Mouse (Mus musculus) heart, adult 11 months (tissue): ENCODE measurements around the gene Ccdc51.

ENCODE experiments used
- DNase-seq: peaks from one replicate; pipeline ENCODE4 v3.0.0; 2022

Ccdc51 gene

DNA sequence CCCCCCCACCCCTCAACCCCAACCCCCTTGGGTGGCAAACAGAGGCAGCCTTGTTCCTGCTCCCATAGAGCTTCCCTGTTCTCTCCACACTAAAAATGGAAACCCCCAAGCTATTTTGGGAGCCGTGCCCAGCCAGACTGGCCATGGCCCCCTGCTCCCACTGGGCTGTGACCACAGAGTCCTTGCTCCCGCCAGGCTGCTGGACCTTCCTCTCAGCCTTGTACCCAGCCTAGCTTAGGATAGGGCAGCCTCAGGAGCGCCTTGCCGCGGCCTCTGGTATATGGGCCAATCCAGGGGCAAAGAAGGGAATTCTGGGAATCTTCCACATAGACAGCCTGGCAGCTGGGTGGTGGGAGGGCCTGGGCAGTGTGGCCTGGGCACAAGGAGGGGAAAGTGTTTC is 15.5 kb downstream of the Ccdc51 start:
- peak; percentile 97 for DNase-seq

DNA sequence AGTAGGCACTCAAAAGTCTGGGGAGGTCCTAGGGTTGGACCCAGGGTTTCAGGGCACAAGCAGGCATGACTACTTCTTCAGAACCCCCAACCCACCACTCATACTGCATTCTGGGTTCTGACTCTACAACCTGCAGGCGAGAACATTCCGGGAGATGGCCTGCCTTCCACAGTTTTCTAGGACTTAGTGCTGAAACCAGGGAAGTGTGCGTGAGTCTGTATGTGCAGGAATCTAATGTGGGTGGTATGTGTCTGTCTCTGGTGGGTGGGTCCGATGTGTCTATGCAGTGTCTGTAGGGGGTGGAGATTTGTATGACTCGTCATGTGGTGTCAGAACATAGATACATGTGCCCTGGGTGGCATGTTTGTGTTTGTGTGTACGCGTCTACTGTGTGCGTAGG is 16.1 kb downstream of the Ccdc51 start:
- peak; percentile 88 for DNase-seq

DNA sequence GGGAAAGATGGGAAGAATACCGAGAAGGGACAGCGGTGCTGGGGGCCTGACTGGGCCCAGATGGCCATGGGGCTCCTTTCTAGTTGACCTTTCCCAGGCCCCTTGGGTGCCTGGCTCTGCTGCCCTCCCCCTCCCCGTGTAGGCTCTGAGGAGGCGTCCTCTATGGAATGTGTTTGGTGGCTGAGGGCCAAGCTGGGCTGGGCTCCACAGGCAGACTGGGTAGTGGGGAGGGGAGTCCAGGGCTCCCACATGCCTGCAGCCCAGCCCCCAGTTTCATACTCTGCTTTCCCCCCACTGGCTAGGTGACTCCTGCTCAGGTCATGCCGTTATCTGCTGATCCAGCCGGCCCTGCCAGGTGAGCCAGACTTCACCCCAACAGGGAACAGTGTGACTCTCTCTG is 16.7 kb downstream of the Ccdc51 start:
- DNase-seq = peak; percentile 98

DNA sequence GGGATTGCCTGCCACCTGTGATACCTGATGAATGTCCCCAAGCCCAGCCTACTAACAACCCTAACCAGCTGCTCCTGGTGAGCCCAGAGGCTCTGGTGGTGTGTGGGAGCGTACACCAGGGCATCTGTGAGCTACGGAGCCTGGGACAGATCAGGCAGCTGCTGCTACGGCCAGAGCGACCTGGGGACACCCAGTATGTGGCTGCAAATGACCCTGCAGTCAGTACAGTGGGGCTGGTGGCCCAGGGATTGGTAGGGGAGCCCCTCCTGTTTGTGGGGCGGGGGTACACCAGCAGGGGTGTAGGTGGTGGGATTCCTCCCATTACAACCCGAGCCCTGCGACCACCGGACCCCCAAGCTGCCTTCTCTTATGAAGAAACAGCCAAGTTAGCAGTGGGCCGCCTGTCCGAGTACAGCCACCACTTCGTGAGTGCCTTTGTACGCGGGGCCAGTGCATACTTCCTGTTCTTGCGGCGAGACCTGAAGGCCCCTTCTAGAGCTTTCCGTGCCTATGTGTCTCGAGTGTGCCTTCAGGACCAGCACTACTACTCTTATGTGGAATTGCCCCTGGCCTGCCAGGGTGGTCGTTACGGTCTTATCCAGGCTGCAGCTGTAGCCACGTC is 18.1 kb downstream of the Ccdc51 start:
- DNase-seq = peak; percentile 91

DNA sequence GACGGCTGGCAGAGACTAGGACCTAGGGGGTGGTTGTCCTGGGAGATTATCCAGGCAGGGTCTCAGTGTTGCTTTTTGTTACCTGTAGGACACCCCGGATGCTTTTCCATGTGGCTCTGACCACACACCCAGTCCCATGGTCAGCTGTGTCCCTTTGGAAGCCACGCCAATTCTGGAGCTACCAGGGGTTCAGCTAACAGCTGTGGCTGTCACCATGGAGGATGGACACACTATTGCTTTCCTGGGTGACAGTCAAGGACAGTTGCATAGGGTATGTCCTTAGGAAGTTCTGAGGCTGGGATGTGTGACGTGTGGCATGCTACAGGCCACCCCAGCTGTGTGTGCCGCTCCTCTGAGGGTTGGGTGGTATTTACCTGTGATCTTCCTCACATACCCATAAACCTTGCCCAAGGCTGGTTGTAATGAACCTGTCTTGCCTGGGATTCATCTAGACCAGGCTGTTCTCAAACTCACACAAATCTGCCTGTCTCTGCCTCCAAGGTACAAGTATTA is 19.7 kb downstream of the Ccdc51 start:
- DNase-seq = no peak

DNA sequence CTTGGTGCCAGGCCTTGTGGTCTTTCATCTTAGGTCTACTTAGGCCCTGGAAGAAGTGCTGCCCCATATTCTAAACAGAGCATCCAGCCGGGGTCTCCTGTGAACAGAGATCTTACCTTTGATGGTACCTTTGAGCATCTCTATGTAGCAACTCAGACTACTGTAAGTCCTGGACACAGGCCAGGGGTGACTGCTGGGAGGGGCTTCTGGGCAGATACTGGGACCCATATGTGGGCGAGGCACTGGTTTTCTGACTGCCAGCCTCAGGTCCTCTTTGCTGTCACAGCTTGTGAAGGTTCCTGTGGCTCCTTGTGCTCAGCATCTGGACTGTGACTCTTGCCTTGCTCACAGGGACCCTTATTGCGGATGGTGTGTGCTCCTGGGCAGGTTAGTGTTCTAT is 20.2 kb downstream of the Ccdc51 start:
- DNase-seq = no peak

DNA sequence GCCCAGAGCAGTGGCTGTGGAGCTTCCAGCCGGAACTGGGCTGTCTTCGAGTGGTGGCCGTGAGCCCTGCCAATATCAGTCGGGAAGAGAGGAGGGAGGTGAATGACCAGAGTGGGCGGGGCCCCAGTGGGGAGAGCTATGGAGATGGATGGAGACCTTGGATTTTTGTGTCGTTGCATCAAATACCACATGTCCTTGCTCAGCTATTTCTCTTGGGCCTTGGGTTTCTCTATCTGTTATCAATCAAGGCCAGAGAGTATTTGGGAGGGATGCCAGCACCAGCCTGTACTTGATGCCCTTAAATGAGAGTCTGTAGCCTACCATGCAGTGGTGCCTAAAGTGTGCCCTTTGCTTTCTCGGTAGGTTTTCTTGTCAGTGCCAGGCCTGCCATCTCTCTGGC is 21.0 kb downstream of the Ccdc51 start:
- DNase-seq = peak; percentile 94

DNA sequence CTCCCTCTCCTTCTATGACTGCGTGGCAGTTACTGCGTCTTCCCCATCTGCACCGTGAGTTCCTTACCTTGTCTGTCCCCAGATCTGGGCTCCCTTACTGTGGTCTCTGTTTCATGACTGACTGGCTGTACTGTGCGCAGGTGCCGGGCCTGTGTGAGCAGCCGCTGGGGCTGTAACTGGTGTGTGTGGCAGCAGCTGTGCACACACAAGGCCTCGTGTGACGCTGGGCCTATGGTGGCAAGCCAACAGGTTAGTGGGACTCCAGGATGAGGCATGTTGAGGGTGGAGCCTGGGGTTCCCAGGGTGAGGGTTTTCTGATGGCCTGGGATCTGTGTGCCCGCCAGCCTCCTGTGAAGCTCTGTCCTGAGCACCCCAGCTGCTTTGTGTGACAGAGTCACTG is 21.8 kb downstream of the Ccdc51 start:
- peak; percentile 77 for DNase-seq

DNA sequence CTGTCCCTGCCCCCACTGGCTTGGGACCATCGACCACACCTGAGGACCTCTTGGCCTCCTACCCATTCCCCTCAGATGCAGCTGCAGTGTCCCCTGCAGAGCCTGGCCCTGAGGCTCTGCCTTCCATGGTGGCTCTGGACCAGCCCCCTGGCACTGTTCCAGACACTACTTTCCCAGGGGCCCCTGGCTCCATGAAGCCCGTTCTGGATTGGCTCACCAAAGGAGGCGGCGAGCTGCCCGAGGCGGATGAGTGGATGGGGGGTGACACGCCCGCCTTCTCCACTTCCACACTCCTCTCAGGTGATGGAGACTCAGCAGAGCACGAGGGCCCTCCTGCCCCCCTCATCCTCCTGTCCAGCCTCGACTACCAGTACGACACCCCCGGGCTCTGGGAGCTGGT is 22.7 kb downstream of the Ccdc51 start:
- DNase-seq = peak; percentile 94

DNA sequence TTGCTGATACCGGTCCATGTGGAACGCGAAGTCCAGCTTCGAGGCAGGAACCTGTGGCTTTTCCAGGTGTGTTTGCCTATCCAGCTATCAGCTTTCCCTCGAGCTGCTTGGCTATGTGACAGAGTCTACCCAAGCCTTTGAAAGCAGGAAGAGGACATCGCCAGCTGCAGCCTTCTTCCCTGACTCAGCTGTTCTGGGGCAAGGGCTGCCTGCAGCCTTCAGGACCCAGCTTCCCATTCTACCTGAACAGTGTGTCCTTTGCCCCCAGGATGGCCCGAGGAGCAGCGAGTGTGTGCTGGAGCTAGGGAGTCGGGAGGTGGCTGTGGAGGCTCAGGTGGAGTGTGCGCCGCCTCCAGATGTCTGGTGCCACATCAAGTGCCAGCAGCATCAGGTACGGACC is 23.4 kb downstream of the Ccdc51 start:
- peak; percentile 76 for DNase-seq

DNA sequence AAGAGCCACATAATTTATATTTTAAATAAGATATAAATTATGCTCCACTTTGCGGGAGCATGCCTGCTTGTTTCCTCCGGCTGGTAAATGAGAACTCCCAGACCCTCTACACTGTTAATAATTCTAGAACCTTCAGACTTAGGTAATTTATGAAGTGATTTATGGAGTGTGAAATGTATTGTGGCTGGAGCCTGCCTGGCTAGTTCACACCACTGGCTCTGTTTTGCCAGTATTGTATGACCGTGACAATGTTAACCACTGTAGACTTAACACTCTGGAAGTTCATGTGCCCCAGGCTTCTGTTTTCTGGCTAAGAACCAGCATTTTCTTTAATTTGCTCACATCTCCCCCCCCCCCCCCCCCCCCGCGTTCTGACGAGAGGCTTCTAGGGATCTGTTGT is 25.0 kb downstream of the Ccdc51 start:
- no peak for DNase-seq

DNA sequence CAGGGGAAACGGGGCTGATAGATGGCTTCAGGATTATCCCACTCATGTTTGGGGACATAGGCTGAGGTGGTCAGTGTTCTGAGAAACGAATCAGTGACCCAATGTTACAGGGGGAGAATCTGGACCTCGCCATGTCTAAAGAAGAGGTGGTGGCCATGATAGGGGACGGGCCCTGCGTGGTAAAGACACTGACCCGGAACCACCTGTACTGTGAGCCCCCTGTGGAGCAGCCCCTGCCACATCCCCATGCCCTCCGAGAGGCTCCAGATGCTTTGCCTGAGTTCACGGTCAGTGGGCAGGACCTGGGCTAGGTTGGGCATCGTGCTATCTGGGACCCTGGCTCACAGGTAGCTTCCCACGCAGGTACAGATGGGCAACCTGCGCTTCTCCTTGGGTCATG is 27.9 kb downstream of the Ccdc51 start:
- DNase-seq = peak; percentile 82

DNA sequence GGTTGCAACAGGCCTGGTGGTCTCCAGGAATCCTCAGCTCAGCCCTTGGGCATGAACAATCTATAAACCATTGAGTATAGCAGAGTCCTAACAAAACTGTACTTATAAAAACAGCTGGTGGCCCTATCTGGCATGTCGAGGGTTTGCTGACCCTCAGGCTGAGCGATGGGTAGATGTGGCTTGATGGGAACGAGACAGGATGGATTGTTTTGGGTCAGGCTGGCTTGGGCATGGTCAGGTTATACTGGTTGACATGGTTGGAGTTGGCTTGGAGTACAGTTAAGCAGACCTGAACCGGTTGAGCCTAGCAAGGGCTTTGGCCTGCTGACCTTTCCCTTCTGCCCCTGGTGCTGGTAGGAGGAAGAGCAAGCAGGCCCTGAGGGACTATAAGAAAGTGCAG is 28.8 kb downstream of the Ccdc51 start:
- DNase-seq = peak; percentile 83

DNA sequence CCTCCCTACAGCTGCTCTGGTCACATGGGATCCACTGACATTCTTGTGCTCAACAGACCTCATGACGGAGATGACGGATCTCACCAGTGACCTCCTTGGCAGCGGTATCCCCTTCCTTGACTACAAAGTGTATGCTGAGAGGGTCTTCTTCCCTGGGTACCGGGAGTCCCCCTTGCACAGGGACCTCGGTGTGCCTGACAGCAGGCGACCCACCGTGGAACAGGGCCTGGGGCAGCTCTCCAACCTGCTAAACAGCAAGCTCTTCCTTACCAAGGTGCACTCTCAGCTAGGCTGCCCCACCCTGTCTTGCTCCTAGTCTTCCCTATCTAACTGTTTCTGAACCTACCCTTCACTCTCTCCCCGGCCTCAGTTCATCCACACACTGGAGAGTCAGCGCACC is 29.3 kb downstream of the Ccdc51 start:
- DNase-seq = peak; percentile 87

DNA sequence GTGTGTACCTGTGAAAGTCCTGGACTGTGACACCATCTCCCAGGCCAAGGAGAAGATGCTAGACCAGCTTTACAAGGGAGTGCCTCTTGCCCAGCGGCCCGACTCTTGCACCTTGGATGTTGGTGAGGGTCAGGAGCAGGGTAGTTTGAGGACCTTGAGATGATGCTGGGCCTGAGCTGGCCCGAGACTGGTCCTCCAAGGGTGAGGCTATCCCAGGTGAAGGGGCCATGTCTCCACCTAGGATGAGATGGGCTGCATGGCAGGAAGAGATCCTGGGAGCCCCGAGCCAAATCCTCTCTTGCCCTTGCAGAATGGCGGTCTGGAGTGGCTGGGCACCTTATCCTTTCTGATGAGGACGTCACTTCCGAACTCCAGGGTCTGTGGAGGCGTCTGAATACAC is 31.0 kb downstream of the Ccdc51 start:
- peak; percentile 86 for DNase-seq

DNA sequence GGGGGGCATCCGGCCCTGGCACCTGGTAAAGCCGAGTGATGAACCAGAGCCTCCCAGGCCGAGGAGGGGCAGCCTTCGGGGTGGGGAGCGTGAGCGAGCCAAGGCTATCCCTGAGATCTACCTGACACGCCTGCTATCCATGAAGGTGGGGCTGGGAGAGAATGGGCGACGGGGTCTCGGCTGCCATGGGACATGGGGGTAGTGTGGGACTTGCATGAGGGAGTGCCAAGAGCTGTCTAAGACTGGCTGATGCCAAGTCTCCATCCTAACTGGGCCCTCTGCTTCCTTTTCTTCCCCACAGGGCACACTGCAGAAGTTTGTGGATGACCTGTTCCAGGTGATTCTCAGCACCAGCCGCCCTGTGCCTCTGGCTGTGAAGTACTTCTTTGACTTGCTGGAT is 32.0 kb downstream of the Ccdc51 start:
- peak; percentile 84 for DNase-seq

DNA sequence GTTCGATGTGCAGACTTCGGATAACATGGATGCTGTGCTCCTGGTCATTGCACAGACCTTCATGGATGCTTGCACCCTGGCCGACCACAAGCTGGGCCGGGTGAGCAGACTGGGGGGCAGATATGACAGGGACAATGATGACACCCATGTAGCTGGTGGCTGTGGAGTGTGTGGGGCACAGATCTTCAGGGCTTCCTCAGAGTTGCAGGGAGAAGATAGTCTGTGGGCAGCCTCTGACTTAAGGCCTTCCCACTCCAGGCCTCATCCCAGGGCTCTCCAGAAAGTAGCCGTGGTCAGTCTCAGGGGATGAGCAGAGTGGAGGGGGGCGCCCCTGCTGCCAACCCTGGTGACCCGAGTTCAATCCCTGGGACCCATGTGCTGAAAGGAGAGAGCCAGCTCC is 32.6 kb downstream of the Ccdc51 start:
- peak; percentile 70 for DNase-seq

DNA sequence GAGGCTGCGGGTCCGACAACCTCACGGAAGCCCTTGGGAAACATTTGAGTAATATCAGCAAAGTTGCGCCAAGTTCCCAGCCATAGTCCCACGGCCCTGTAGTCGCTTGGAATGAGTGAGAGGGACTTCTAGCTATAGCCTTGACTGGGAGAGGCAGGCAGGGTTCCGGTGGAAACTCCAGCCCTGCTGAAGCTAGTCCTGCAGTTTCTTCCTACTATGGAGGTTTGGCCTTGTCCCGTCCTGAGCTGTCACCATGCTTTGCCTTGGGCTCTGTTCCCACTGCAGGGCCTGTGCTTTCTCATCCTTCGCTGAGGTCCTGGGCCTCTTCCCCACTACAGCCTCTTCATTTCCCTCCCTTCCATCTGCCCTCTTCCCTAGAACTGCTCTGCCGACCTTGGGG is 33.9 kb downstream of the Ccdc51 start:
- peak; percentile 80 for DNase-seq

DNA sequence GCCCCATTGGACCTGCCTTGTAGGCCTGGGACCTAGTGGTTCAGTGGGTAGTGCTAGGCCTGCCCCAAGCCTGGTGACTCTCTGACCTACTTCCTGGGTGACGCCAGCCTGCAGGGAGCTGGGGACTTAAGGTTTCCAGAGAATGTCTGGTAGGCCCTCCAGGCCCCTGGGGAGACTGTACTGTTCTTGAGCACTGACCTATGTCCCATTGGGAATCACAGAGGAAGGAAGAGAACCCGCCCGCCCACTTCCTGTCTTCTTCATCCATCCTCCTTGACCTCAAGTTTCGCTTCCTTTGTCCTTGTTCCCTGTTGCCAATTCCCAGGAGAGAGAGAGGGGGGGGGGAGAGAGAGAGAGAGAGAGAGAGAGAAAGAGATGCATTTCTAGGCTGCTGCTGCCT is 35.8 kb downstream of the Ccdc51 start:
- peak; percentile 98 for DNase-seq

DNA sequence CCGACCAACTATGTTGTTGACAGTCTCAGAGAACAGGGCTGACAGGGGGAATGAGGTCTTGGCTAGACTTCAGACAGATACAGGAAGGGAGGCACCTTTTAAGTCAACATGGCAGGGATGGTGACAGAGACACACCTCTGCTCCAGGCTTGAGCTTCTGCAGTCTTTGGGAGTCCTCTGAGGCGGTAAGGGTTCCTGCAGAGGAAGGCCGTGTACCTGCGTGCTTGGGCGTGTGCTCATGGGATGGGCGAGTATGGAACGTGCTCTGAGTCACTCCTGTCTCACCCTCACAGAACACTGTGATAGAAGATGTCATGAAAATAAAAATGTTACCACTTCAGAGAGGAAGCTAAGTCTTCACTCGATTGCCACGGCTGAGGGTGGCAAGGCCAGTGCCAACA is 37.3 kb downstream of the Ccdc51 start:
- no peak for DNase-seq

DNA sequence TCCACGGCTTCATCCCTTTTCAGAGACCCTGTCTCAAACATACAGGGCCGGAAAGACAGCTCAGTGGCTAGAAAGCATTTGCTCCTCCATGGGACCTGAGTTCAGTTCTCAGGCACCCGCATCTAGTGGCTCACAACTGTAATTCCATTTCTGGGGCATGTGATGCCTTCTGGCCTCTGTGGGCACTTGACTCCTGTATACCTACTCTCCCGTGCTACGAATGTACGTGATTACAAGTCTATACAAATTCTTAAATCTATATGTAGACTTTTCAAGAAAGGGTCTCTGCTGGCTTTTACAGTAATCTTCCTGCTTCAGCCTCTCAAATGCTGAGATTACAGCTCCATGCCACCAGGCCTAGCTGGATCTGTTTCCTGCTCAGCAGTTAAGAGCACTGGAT is 38.7 kb downstream of the Ccdc51 start:
- DNase-seq = no peak

DNA sequence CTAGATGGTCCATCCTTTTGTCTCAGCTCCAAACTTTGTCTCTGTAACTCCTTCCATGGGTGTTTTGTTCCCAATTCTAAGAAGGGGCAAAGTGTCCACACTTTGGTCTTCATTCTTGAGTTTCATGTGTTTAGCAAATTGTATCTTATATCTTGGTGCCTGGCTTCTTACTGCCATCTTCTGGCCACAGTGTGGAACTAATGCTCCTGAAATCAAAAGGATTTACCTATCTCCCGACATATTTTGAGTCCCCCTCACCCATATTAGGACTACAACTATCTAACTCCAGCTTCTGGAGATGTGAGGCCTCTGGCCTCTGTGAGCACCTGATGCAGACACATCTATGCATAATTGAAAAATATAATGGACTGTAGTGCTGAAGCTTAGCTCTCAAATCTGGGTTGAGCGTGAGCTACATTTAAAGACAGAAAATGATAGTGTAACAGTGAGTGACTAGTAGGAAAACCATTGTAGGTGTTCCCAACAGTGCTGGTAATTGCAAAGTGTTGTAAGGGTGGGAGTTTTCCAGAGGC is 40.3 kb downstream of the Ccdc51 start:
- DNase-seq = peak; percentile 81

DNA sequence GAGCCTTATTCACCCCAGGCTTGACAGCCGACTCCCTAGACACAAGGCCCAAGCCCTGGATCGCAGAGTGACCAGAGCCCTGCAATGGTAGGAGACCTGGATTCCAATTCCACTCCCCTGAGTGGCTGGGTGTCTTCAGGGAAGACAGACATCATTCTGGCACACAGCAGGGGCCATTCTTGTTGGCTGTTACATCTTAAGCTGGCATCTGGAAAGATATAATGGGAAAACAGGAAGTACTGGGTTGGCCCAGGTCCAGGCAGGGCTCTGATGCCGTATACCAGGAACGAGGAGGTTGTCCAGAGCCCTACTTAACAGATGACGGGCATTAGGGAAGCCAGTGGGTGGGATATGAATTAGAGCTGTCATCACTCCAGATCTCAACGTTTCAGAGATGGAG is 41.0 kb downstream of the Ccdc51 start:
- DNase-seq = peak; percentile 91

DNA sequence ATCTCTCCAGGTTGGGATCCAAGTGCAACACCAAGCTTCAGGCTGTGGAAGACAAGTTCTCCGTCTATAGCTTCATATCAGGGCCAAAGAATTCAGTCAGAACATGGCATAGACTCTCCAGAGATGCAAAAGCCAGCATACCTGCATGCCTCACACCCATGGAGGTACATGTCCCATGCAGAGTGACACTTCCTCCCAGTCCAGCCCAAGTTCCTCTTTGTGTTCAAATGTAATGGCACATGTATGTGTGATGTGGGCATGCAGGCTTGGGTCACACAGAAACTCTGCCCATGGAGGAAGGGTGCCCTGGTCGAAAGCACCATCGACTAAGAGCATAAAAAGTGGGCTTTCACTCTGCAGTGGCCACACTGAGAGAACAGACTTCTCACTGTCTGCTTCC is 41.9 kb downstream of the Ccdc51 start:
- DNase-seq = peak; percentile 74

DNA sequence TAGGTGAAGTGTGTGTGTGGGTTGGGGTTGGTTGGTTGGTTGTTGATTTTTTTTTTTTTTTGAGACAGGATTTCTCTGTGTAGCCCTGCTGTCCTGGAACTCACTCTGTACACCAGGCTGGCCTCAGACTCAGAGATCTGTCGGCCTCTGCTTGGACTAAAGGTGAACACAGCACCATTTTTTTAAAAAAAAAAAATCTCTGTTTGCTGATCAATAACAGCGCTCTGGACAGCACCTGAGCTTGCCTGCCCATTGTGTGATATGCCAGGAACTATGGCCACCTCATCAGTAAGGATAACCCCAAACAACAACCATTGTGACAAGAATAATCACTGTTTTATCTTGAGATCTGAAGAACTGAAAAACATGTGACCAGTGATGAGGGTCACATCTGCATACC is 42.8 kb downstream of the Ccdc51 start:
- no peak for DNase-seq
